Mouse (Mus musculus): ENCODE data around the gene Ndufb11.

The Ndufb11 gene

DNA sequence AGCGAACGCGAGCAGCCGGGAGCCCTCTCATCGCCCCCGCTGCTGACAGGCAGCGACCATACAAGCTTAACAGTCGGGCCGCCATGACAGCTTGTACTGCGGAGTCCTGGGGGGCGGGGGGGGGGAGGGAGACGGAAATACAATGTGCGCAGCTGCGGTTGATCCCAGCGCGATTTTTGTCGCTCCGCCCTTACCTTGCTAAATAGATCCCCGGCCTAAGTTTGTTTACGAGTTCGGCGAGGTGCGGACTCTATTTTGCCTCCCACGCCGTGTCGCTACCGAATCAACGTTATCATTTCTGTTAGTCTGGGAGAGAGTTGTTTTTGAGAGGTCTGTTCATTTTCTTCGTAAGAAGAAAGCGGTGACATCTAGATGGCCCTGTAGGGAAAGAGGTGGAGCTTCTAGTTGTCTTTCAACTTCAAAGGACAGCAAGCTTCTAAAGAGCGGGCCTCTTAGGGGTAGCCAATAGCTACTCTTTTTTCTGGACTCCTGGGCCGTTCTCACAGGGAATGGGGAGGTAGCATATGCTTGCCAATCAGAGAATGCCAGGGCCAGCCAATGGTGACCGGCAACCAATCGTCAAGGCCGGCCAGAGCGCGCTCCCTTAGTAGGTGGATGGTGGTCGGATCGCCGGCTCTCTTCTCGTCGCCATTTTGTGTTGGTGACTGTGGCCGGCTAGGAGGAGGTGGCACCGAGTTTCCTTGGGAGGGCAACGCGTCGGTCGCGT is at the start of gene Ndufb11, which contains the start of gene Rbm10:
TSS of gene Ndufb11 (minus strand) at position 444 of the 727 bp plus-strand sequence.
TSS of gene Rbm10 (plus strand) at position 328 of the 727 bp plus-strand sequence.
- peak; percentile 91 for DNase-seq

GRCm38 (mm10) chrX:20663444-20663790 is 46.0 kb upstream of the Ndufb11 start:
- no peak for DNase-seq

GRCm38 (mm10) chrX:20662716-20663443 is 45.5 kb upstream of the Ndufb11 start:
- DNase-seq: peak; percentile 95

- no peak for DNase-seq
Observed at GRCm38 (mm10) chrX:20662317-20662715, 44.9 kb upstream of the Ndufb11 start.

- DNase-seq: no peak
Observed at GRCm38 (mm10) chrX:20658891-20659406, 41.5 kb upstream of the Ndufb11 start.

GRCm38 (mm10) chrX:20658026-20658652 is 40.7 kb upstream of the Ndufb11 start, which contains the start of gene Uba1:
Gene Uba1 (plus strand): TSS chrX:20658326.
- DNase-seq: peak; percentile 93

GRCm38 (mm10) chrX:20657593-20657992 is 40.2 kb upstream of the Ndufb11 start:
- no peak for DNase-seq

- no peak for DNase-seq
Observed at GRCm38 (mm10) chrX:20644780-20645179, 27.4 kb upstream of the Ndufb11 start.

GRCm38 (mm10) chrX:20638141-20638540 is 20.7 kb upstream of the Ndufb11 start:
- no peak for DNase-seq

DNA sequence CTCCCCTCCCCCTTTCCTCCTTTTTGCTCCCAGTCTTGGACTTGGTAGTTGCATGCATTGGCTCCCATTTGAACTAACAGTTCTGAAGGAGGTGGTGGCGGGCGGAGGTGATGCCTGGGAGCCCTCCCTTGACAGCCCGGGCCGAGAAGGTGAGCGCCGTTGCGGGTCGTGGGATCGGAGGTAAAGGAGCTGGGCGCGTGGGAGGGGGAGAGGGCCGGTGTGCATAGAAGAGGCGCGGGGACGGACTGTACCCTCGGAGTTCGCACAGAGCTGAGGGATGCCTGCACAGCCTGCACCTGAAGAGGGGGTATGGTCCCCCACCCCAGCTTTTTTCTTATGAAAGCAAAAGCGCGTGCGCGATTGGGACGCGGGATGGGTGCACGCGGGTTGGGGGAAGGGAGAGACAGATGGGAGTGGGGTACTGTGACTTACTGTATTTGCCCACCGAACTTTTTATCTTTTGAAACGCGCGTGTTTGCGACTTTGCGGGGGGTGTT is 532 bp upstream of the Ndufb11 start:
- DNase-seq: no peak

GRCm38 (mm10) chrX:20616861-20617175 is 601 bp downstream of the Ndufb11 start:
- no peak for DNase-seq

DNA sequence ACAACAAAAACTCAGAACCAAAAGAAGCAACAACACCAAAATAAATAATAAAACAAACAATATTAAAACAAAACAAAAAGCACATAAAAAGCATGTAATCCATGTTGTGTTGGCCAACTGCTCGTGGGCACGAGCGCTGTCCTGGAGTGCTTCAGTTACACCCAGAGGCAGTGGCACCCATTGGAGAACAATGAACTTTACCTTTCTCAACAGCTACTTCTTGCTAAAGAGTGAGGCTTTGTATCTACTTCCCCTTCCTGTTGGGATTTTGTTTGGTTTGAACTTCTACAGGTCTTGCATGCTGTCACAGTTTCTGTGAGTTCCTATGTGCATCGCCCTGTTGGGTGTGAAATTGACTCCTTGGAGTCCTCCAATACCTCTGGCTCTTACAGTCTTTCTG is 8.9 kb downstream of the Ndufb11 start:
- DNase-seq: no peak

- peak; percentile 4 for DNase-seq
Observed at GRCm38 (mm10) chrX:20587968-20588367, 29.5 kb downstream of the Ndufb11 start.

- DNase-seq: no peak
Observed at GRCm38 (mm10) chrX:20573927-20574326, 43.5 kb downstream of the Ndufb11 start.

DNA sequence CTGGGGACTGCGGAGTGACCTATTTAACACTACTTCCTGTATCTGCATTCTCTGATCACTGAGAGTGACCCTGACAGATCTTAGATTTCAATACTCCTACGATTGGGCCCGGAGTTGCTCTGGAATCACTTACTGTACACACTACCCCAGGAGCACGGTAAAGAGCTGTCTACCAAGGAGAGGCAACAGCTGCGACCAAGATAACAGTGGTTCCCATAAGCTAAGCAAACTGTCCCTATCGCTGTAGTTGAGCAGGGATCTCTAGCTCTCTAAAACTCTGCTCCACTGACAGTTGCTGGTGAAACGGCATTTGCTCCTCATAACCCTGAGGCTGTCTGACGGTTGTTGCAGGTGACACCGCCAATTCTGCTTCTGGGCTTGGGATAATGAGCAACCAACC is 44.7 kb downstream of the Ndufb11 start:
- DNase-seq: peak; percentile 18

- peak; percentile 59 for DNase-seq
Observed at GRCm38 (mm10) chrX:20571024-20571423, 46.4 kb downstream of the Ndufb11 start.
